Mouse (Mus musculus) left cerebral cortex, adult 9 months (tissue): ENCODE measurements around the gene Sorl1.

Experiments
- DNase-seq, 2 experiments: peaks; one replicate each; pipeline ENCODE4 v3.0.0; 2022; ENCODE audit warnings: low spot score in 2 of 2

The Sorl1 gene

DNA sequence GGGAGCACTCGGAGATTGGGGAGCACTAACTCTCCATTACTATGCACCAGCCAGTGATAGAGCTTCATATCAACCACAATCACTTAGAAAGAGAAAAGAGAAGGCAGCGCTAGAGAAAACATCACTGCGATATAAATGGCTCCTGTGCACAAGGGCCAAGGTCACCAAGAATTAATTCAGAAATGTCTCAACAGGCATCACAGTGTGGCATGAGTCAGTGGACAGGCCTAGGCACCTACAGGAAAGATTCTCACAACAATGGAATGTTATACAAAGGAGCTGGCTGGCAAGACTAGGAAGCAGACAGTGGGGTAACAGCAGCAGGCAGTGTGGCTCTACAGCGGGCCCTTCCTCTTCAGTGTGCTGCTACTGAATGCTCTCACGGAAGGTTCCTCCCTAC, 115.6 kb downstream of the Sorl1 start:
- no peak for DNase-seq

DNA sequence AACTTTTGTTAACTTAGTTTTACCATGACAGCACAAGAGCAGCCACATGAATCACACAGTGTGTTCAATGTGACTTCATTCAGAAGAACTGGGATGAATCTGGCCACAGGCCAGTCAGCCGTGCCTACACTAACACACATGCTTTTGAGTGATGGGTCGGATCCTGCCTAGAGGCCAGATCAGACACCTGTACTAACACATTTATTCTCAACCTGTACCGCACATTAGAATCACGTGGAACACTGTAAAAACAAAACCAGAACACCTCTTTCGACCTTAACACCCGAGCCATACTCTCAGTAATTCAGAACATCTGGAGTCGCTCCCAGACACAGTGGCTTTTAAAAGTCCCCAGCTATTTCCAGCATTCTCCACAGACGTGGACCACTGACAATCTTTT, 119.0 kb downstream of the Sorl1 start:
- no peak for DNase-seq

DNA sequence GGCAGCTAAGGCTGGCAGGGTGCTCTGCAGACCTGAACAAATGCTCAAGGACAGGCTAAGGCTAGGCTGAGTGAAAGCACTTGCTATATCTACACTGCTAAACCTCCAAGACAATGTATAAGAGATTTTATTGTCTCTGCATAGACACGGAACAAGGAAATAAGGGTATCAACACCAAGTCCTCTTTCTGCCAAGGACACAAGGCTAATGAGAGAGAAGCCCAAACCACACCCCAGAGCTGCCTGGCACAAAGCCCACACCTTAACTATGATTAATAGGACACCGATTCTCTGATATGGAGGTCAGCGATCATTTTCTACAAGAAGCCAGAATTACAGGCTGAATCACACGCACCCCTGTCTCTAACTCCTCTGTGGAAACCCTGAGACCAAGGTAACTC, 120.0 kb downstream of the Sorl1 start:
- DNase-seq = no peak

DNA sequence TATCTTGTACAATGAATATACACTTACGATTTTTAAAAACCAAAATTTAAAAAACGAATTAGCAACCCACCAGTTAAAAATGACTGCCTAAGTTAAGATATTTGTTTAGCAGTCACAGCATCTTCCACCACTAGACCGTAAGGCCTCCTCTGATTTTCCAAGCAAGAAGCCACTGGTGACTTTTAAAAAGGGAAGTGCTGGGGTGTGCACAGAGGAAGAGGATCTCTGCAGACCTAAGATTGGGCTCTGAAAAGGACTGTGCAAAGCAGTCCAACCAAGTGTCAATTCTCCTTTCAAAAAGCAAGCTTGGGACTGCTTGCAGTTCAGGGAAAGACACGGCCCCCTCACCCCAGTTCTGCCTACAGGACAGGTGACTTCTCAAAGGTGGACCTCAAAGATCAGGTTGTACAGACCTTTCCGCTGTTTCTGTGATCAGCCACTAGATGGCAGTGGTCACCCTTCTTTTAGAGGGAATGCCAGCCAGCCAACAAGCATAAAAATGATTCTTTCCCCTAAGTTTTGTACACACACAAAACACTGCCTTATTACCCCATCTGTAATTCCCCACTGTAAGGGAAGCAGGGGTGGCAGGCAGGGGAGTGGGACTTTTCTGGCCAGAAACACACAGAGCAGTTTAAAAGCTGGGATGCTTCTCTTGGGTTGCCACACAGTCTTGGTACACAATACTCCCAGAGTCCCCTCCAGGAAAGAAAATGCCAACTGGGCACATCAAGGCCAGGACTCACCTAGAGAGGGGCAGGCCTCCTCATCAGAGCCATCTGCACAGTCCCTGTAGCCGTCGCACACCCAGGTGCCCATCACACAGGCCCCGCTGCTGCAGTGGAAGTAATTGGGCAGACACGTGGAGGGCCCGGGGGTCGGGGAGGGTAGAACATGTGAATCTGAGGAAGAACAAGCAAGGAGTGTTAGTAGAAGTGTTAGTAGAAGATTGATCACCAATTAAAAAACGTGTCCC, 124.3 kb downstream of the Sorl1 start:
- DNase-seq = no peak

GRCm38 (mm10) chr9:41995278-41995677, 128.8 kb downstream of the Sorl1 start:
- DNase-seq = no peak

- DNase-seq = no peak
Measured at GRCm38 (mm10) chr9:41993821-41994220, 130.3 kb downstream of the Sorl1 start.

DNA sequence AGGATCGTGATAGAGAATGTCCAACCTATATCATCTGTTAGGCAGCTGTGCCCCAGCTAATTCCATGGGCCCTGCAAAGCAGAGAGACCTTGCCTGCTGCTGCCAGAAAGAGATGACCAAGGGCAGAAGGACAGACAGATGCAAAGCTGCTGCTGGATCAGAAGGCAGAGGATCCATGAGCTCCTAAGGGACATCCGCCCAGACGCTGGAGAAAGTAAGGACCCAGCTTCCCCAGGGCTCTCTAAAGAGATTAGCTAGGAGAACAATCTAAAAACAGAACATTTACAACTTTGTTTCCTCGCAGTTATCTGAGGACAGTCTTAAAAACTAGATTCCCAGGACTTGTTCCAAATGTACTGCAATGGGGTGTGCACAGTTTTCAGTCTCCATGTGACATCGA, 131.3 kb downstream of the Sorl1 start:
- no peak for DNase-seq

DNA sequence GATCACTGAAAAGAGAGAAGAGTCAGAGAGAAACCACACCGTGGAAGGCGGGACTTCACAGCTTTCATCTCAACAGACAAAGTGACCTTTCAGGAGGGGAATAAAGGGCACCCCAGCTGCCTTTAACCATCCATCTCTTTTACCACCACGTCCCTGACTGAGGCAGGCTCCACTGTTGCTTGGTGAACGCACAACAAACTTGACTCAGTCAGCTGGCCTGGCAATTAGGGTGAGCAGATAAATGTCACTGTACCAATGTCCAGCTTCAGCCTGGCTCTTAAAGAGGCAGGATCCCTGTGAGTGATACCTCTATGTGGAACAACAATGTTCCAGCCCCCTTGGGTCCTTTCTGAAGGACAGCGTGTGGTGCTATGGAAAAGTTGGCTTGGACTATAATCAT, 138.5 kb downstream of the Sorl1 start:
- DNase-seq = no peak

DNA sequence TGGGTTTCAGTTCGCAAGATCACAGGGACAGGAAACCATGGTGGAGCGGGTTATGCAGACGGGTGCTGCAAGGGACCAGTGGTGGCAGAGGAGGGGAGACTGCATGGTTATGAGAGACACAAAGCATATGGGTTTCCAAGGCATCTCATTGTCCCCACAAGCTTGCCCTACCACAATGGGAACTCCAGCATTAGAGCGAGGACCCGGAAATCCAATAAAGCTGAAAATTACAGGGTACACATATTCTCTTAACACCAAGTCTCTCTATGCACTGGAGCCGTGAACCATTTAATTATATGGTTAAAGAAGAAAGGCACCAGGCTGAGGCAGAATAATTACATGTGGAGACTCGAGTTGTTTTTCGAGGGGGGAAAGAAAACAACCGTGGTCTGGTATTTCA, 139.0 kb downstream of the Sorl1 start:
- DNase-seq = no peak

GRCm38 (mm10) chr9:41984306-41984705, 139.8 kb downstream of the Sorl1 start:
- no peak for DNase-seq

DNA sequence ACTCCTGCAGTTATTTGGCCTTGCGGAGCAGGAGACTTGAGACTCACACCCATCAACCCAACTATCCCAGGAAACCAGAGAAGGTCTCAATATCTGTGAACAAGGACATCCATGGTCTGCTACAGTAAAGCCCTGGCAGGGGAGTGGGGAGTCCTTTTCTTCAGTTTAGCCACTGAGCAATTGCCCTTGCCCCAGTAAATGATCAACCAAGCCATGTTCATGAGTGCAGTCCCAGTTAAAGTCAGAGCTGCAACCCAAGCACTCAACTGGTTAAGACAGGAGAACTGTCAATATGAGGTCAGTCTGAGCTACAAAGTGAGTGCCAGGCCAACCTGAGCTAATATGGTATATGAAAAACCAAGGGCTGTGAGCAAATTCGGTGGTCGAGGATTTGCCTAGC, 140.8 kb downstream of the Sorl1 start:
- DNase-seq = no peak

DNA sequence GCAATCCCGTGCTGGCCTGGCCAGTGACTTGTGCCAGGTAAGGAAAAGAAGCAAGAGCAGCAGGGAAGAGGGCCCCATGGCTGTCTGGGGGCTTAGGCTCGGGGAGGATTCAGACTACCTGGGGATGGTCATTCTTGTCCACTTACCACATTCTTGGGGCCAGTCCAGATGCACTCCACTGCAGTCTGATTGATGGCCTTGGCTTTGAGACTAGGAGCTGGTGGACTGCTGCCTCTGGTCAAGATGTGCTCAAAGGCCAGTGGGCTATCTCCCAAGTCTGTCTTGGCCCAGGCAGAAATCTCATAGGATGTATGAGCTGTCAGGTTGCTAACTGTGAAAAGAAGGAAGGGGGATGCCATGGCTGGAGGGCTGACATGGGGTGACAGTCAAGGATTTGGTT, 141.3 kb downstream of the Sorl1 start:
- DNase-seq = no peak

- peak in 1 of 2 experiments; percentile 79 for DNase-seq
Measured at GRCm38 (mm10) chr9:41982023-41982422, 142.1 kb downstream of the Sorl1 start.

GRCm38 (mm10) chr9:41981306-41981705, 142.8 kb downstream of the Sorl1 start:
- DNase-seq = no peak

DNA sequence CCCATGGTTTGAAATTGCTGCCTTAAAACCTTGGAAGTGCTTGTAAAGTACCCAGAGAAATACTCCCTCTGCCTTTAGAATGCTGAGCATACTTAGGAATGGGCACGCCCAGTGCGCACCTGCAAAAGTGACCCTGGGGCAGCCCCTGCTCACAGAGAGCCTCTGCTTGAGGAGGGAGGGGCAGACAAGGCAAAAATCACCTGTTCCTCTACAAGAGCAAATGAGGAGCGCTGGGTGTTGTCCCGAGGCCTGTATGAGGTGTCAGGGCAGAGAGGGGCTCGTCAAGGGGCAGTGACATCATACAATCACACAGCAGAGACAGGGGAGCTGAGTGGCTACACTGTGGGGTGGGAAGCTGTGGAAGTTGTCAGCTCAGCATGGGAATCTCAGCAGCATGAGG, 143.3 kb downstream of the Sorl1 start:
- DNase-seq = no peak

DNA sequence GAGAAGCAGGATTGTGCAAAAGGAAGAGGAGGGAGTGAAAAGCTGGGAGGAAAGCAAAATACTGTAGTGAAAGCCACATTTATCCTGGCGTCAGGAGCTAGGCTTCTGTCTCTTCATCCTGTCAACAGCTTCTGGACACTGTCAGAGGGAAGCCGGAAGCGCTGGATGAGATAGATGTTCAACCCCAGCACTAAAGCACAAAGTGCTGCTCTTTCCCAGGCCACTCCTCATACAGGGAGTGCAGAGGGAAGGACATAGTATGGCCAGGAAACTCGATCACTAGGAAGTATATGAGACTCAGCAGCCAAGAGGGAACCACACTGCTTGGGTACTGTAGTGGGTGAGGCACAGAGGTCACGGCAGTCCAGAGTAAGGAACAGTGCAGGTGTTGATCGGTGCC, 145.7 kb downstream of the Sorl1 start:
- DNase-seq = no peak

- DNase-seq = no peak
Measured at GRCm38 (mm10) chr9:41975968-41976367, 148.1 kb downstream of the Sorl1 start.

DNA sequence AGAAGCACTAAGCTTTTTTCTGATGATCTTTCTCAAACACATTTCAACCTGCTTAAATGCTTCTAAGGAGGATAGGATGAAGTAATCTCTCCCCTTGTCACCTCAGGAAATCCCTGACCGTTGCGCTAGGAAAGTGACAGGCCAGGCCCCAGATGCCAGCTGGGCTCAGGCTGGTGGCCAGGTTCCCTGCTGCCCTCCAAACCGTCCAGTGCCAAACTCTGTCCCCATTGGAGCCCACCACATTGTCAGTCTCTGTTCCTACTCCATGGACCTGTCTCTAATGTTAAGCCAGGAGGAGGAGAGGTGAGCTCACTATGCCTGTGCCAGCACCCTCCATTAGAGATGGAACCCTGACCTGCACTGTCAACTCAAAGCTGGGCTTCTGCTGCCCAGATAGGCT, 149.4 kb downstream of the Sorl1 start:
- no peak for DNase-seq

- peak; percentile 50 to 89 for DNase-seq
Measured at GRCm38 (mm10) chr9:41973775-41974657, 150.1 kb downstream of the Sorl1 start.

DNA sequence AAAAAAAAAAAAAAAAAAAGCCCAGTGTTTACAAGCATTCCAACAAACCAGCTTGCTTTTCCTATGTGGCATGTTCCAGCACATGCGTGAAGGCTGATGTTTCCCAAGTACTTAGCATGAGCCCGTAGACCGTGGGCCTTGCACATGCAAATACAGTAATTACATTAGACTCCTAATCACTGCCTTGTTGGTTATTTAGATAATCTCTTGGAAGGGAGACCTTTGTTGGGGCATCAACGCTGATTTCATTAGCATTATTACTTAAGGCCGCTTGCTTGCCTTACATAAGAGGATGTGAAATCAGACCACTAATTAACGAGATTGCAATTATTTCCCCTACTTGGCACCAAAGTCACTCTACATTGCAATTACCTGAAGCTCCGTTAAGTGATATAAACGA, 154.1 kb downstream of the Sorl1 start:
- no peak for DNase-seq

- DNase-seq = no peak
Measured at GRCm38 (mm10) chr9:41968673-41969460, 155.2 kb downstream of the Sorl1 start.

DNA sequence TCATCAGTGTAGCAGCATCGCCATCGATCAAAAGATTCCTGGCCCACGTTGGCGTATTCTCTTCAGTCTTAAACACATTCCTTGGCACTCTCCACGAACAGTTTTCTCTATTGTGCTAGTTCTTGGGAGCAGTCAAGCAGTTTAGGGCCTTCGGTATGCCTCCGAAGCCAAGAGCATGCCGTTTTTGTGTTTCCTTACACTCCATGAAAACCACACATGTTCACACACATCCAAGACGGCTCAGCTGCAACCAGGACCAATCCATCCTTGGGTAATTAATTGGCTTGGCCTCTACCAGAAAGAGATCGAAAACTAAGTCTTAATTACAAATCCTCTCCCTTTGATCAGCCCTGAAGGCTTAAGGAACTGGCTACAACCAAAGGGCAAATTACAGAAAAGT, 162.8 kb downstream of the Sorl1 start:
- DNase-seq = no peak
